Mouse (Mus musculus) lung, postnatal 4 days (tissue): ENCODE measurements around the gene Foxn1.
A peak's percentile ranks its signal among the peaks of the same experiment; 100 is the strongest.

Experiments used
- DNase-seq, 2 experiments: peaks; one replicate each; pipeline ENCODE4 v3.0.0; 2021

The Foxn1 gene

GRCm38 (mm10) chr11:78327215-78327614 lies 59.1 kb downstream of the Foxn1 start:
- DNase-seq: no peak

DNA sequence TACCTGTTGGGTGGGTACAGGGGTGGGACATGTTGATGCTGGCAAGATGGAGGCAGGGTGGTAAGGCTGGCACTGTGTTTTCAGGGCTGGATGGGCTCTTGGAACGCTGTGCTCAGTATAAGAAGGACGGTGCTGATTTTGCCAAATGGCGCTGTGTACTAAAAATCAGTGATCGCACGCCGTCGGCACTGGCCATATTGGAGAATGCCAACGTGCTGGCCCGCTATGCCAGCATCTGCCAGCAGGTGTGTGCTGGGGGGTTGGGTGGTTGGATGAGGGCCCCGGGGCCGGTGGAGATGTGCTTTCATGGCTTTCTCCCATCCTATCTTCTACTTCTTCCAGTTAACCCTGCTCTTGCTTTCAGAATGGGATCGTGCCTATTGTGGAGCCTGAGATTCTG lies 61.4 kb downstream of the Foxn1 start:
- no peak for DNase-seq

- no peak for DNase-seq
Observed at GRCm38 (mm10) chr11:78324000-78324785, 62.2 kb downstream of the Foxn1 start.

- peak; percentile 86 to 92 for DNase-seq
Observed at GRCm38 (mm10) chr11:78322860-78323259, 63.5 kb downstream of the Foxn1 start, which contains the start of gene Aldoc. Gene Aldoc (plus strand): TSS chr11:78322968.

DNA sequence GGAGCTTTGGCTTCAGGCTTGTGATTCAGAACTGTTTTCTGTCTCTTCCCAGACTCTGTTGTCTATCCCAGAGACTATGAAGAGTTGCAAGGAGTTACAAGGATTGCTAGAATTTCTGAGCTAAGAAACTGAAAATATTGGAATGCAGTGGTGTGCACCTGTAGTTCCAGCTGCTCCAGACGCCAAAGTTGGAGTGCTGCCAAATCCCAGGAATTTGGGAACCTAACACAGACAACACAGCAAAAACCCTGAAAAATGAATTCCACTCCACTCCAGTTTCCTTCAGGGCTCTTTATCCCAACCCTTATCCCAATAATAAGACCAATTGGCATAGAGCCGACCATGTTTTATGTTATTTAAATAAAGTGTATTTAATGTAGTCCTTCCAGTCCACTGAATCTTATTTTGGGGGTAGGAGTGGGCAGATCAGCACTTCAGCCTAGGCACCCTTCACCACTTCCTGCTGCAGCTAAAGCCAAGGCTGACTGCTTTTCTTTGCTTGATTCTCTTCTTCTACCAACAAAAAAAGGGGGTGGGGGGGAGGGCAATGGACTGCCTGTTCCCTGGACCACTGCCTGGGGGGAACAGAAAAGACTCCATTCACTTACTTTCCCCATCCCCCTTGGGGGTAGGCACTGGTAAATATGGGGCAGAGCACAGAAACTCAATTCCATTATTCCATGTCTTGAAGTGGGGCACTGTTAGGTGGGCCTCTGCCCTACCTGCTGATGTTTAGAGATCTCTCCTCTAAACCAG lies 64.1 kb downstream of the Foxn1 start:
- DNase-seq: no peak

GRCm38 (mm10) chr11:78318411-78318810 lies 67.9 kb downstream of the Foxn1 start:
- DNase-seq: no peak

GRCm38 (mm10) chr11:78313662-78314061 lies 72.7 kb downstream of the Foxn1 start:
- DNase-seq: no peak

DNA sequence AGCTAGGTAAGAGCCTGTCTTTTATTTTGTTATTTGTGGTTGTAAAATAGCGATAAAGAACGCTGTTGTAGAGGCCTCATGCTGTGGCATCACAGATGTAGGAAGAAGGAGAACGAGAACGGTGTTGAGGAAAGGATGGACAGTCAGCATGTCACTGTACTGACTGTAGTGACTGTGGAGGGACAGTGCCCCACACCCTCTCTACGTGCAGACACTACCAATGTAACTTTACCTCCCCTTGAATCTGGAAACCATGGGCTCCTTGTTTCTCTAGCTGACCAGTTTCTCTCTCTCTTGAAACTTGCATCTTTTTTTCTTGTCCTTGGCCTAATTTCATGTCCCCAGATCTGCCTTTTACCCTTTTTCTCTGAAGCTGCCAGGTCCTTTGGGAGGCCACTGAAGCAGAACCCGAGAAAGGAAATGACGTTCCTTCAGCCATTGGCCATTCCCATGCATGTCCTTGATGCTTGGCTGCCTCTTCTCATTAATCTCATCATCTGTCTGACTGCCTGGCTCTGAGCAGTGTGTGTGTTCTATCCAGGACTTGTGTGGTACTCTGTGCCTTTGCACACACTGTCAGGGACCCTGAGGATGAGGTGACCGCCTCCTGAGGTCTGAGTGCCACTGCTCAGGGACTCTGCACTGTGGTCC lies 75.4 kb downstream of the Foxn1 start:
- DNase-seq: no peak
